Mouse (Mus musculus): ENCODE results near the gene Ascc1.

Ascc1 gene

GRCm38 (mm10) chr10:60002673-60003212, at the start of gene Ascc1, which contains the start of gene Anapc16:
TSS of gene Ascc1 (plus strand) at chr10:60002805.
TSS of gene Anapc16 (minus strand) at chr10:60003135.
- DNase-seq (ENCODE audit: low spot score in 2 of 2), result peak; percentile 94 to 95

DNA sequence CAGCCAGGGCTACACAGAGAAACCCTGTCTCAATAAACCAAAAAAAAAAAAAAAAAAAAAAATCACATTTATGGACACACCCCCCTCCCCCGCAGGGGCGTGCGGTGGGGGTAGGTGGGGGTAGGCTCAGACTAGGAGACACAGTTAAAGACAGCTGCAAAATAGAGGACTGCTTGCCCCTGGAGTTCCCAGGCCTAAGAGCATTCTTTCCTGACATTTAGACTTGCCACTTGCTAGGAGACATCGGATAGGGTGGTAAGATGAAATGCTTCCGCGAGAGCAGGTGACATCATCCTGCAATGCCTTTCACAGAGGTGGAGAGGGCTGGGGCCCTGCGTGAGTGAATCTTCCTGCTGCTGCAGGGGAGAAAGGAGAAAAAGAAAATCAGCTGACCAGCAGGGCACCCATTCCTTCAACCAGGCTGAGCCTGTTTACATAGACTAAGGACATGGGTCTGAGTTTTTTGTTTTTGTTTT, 49.0 kb upstream of the Ascc1 start:
- DNase-seq (ENCODE audit: low spot score in 2 of 2), result no peak

DNA sequence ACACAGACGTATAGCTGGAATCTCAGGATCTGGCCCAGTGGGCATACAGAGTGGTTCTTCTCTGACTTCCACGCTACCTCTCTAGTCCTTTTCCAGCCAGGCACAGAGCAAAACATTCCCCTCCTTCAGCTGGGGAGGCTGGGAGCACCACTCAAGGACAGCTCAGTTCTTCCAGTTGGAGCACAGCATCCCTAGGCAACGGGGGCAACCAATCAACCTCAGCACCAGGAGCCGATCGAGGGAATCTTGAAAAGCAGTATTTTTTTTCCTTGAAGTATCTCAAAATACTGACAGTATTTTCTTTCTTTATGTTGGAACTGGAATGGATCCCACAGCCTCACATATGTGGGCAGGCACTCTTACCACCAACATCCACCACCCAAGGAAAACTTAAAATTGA, 45.9 kb upstream of the Ascc1 start:
- no peak for DNase-seq (ENCODE audit: low spot score in 2 of 2)

DNA sequence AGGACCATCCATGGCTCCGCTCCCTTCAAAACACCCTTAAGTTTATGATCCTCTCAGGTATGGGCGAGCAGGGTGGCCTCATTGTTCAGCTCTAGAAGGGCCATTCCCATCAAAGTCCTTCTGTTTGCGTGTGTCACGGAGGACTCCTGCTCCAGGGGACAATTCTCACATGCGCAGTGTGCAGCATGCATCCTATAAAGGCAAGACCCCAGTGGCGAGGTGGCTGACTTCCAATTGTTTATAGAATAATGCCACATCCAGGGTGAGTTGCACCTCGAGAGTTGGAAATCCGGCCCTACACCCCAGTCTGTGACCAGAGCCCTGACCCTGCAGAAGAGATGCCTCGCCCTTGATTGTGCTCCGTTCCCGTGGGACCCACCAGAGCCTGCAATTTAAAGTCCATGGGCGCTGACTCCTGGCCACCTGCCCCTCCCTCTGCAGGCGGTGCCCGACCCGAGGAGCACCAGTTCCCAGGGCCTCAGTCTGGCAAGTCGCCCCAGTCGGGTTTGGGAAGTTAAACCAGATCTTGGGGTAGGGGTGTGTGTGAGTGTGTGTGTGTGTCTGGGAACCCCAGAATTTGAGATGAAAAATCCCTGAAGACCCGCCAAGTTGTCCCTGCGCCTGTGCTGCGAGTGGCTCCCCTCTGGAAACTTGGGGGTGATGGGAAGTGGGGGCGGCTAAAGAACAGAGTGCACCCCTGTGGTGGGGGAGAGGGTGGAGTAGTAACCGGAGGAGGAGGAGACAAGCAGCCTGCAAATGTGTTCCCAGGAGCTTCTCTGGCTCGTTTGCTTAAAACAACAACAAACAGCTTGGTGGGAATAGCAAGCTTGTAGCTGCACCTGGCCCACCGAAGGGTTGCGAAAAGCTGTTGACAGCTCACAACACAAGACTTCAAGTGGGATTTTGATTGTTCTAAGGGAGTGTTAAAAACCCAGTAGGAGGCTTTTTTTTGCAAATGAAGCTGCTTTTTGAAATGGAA, 45.1 kb upstream of the Ascc1 start:
- DNase-seq (ENCODE audit: low spot score in 2 of 2), result peak in 1 of 2 experiments; percentile 52

DNA sequence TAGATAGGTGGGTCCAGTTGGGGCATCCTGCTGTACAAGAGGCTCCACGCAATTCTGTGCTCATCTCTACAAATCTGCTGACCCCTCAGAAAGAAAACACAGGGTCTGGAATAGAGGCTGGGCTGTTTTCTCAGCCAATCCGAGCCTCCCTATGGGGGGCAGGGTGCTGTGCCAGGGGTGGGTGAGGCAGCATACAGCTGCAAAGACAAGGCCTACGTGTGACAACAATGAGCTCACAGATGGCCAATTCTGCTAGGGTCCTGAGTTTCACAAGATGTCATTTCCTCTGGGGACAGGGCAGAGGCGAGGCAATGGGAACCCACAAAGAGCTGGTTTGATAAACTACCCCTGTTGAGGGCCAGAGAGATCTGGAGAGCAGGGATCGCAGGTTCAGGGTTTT, 44.1 kb upstream of the Ascc1 start:
- no peak for DNase-seq (ENCODE audit: low spot score in 2 of 2)

- DNase-seq (ENCODE audit: low spot score in 2 of 2), result no peak
Observed at GRCm38 (mm10) chr10:59959517-59959916, 43.1 kb upstream of the Ascc1 start.

DNA sequence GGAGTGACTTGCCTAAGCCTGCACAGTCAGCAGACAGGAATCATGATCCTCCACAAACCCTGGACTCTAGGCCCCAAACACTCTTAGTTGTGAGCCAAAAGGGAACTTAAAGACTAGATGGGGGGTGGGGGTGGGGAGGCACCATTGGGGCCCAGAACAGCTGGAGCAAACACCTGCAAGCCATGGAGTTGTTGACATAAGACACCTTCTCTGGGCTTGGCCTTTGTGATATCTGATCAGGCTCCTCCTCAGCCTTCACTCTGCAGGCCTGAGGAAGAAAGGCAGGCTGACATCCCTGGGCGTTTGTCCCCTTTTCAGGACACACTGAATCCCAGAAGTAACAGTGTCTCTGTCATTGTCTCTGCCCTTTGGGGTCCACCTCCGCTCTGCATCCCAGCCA, 39.0 kb upstream of the Ascc1 start:
- DNase-seq (ENCODE audit: low spot score in 2 of 2), result no peak

DNA sequence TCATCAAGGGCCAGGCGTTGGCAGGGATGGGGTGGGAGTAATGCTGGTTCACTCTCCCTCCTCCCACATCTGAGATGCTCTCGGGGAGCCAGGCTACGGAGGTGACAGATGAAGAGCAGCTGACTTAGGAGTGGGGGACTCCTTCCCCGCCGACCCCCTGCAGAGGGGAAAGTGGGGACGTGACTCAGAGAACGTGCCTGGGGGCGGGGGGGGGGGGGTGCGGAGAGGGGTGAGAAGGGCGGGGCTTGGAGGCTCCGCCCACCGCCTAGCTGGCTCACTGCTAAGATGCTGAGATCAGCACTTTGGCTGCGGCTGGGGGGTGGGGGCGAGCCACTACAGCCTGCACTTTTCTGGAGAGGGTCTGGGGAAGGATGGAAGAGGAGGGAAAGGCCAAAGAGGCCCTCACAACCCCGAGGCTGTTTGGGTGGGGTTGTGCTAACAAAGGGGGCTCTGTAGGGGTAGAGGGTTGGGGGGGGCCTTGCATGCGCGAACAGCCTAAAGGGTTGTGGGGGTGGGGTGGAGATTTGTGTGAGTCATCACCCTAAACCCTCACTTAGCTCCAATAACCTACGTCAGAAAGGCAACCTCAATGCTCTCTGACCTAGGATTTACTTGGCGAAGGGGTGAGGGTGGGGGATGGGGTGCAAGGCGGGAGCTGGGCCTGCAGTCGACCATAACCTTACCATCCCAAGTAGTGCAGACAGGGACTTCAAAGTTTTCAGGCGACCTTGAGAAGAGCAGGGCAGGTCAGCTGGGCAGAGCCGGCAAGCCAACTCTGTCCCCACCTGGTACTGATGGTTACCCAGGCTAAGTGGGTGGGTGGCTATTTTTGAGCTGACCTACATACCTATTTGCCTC, 37.9 kb upstream of the Ascc1 start:
- no peak for DNase-seq (ENCODE audit: low spot score in 2 of 2)

- no peak for DNase-seq (ENCODE audit: low spot score in 2 of 2)
Observed at GRCm38 (mm10) chr10:59965362-59965695, 37.3 kb upstream of the Ascc1 start.

DNA sequence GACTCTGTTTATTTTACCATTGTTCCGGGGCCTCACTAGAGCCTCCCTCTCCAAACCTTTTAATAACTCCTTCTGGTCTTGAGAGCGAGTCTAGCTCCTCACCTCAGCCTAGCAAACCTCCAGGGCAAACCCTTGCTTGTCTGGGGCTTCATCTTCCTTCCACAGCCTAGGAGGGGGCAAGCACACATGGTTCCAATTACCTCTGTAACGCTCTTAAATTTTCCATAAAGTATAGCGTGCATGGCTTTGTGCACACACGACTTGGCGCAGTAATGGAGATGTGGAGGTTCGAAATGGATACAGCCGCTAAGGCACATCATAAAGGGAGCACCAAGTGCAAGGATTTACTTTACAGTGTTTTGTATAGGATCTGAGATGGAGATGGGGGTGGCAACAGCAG, 36.8 kb upstream of the Ascc1 start:
- no peak for DNase-seq (ENCODE audit: low spot score in 2 of 2)

- DNase-seq (ENCODE audit: low spot score in 2 of 2), result no peak
Observed at GRCm38 (mm10) chr10:59966743-59967142, 35.9 kb upstream of the Ascc1 start.

- no peak for DNase-seq (ENCODE audit: low spot score in 2 of 2)
Observed at GRCm38 (mm10) chr10:59967309-59967942, 35.2 kb upstream of the Ascc1 start.

- peak; percentile 59 to 78 for DNase-seq (ENCODE audit: low spot score in 2 of 2)
Observed at GRCm38 (mm10) chr10:59969821-59970449, 32.7 kb upstream of the Ascc1 start.

- DNase-seq (ENCODE audit: low spot score in 2 of 2), result no peak
Observed at GRCm38 (mm10) chr10:59970450-59971062, 32.0 kb upstream of the Ascc1 start.

DNA sequence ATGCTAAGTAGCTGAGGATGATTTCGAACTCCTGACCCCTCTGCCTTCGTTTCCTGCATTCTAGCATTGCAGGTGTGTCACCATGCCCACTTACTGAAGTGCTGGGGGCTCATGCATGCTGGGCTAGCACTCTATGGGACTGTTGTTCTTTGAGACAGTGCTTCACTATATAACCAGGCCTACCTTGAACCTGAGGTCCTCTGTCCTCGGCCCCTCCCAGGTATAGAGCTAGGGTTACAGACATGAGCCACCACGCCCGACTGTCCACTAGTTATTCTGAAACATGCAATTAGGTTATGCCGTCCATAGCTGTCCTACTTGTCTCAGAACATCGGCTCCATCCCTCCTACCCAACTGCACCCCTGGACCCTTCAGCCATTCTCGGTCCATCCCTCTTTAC, 30.8 kb upstream of the Ascc1 start:
- no peak for DNase-seq (ENCODE audit: low spot score in 2 of 2)

DNA sequence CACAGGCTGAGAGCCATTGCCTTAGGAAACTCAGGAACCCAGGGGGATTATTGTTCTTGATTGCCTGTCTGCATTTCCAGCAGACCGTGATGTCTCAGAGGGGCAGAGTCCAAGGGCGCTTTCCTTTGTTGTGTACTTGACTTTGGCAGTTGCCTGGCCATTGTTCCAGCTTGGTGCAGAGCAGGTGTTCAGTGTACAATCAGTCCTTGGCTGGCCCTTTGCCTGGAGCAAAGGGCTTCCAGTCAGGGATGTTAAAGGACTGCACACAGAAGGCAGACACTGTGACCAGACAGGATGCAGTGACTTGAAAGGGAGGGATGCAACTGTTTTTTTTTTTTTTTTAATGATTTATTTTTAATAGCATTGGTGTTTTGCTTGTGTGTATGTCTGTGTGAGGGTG, 30.1 kb upstream of the Ascc1 start:
- DNase-seq (ENCODE audit: low spot score in 2 of 2), result no peak

DNA sequence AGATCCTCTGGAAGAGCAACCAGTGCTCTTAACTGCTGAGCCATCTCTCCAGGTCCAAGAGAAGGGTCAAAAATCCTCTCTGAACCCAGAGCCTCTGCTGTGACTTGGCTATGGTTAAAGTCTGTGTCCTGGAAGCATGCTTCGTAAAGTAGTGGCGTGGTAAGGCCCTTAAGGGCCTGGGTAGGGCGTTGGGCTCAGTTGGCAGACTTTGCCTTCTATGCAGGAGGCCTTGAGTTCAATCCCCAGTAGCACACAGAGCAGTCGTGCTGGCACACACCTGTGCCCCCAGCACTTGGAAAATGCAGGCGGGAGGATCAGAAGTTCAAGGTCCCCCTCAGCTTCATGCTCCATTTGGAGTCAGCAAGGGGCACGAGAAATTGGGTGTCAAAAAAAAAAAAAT, 29.6 kb upstream of the Ascc1 start:
- DNase-seq (ENCODE audit: low spot score in 2 of 2), result no peak

- no peak for DNase-seq (ENCODE audit: low spot score in 2 of 2)
Observed at GRCm38 (mm10) chr10:59973400-59973799, 29.2 kb upstream of the Ascc1 start.

GRCm38 (mm10) chr10:59974191-59974664, 28.4 kb upstream of the Ascc1 start:
- DNase-seq (ENCODE audit: low spot score in 2 of 2), result peak in 1 of 2 experiments; percentile 81

DNA sequence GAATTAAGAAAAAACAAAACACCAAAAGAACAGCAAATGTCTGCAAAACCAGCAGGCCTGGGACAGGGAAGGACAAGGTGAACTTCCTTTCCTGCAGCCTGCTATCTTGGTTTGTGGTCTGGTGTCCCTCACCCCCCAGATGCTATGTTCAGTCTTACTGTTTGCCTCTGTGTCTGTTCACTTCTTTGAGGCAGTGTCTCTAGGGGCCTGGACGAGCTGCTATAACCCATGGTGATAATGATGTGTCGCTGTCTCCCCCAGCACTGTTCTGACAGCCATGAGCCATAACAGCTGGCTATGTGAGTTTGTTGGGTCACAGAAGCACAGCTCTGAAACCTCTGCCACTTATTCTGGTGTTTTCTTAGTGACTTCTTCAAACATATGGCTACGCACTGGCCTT, 27.8 kb upstream of the Ascc1 start:
- DNase-seq (ENCODE audit: low spot score in 2 of 2), result no peak

- no peak for DNase-seq (ENCODE audit: low spot score in 2 of 2)
Observed at GRCm38 (mm10) chr10:59977141-59977540, 25.5 kb upstream of the Ascc1 start.

Data from urinary bladder, postnatal 36 days (tissue).